Mouse (Mus musculus) layer of hippocampus, adult 2 months (tissue): ENCODE measurements around the gene Ftsj1. TPM values are rescaled to one million over a fixed set of nuclear protein-coding genes. Genes with fewer than 3 reads are reported as not detected.

ENCODE experiments used
- DNase-seq, 2 experiments: peaks; one replicate each; pipeline ENCODE4 v3.0.0; 2022; ENCODE audit warnings: low spot score in 2 of 2
- H3K27ac ChIP-seq: fragments of 200-600 bp; 2 replicates; pipeline ENCODE4 v1.8.1; 2022
- H3K4me3 ChIP-seq: fragments of 200-600 bp; 2 replicates; pipeline ENCODE4 v1.8.1; 2022; ENCODE audit warnings: mild to moderate bottlenecking
- CTCF ChIP-seq: fragments of 200-600 bp; conservative IDR thresholded peaks from 2 replicates; pipeline ENCODE4 v1.8.1; 2022; ENCODE audit warnings: antibody characterized with exemption, mild to moderate bottlenecking, moderate library complexity
- total RNA-seq, 2 experiments: library from RNA; stranded (reverse); gene quantifications; 2 replicates each; pipeline ENCODE4 v1.2.3; 2021

Ftsj1 gene
- total RNA-seq, 2 experiments from 2014 or later = 24.2 to 27.0 TPM

DNA sequence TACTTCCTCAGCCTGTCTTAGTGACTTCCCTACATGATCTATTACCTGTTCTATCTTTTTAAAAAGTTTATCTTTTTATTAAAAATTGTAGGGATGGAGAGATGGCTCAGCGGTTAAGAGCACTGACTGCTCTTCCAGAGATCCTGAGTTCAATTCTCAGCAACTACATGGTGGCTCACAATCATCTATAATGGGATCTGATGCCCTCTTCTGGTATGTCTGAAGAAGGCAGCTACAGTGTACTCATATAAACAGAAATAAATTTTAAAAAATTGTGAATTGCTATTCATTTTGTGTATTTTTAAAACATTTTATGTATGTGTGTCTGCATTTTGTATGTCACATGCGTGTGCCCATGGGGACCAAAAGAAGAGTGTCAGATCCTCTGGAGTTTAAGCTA is 4.5 kb downstream of the Ftsj1 start:
- Histone ChIP-seq H3K4me3 (no peak overlapping the region), H3K27ac (no peak overlapping the region)
- peak; percentile 72 for TF ChIP-seq CTCF
- no peak for DNase-seq

DNA sequence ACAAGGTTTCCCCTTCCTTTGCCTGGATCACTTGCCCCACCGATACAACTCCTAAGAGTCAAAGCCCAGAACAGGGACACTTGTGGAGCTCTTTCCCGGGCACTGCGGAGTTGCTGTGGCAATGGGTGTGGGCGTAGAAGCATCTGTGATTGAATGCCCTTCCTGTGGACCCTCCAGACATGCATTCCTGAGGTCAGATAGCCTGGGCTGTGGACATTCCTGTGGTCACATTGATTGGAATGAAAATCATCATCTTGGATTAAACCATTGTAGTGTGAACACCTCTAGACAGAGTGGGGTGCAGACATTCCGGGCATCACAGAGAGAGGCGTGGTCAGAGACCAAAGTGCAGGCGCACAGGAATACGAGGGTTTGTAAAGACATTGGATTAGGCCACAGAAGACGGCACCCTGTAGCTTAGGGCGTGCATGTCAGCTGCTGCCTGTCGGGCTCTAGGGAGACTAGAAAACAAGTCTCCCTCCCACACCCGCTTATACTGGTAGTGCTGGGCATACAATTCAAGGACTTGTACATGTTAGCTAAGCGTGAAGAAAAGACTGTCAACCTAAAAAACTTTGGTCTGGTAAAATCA is 13.3 kb downstream of the Ftsj1 start:
- DNase-seq = no peak
- H3K4me3 ChIP-seq = no peak overlapping the region
- no peak overlapping the region for H3K27ac ChIP-seq
- TF ChIP-seq CTCF = no peak

DNA sequence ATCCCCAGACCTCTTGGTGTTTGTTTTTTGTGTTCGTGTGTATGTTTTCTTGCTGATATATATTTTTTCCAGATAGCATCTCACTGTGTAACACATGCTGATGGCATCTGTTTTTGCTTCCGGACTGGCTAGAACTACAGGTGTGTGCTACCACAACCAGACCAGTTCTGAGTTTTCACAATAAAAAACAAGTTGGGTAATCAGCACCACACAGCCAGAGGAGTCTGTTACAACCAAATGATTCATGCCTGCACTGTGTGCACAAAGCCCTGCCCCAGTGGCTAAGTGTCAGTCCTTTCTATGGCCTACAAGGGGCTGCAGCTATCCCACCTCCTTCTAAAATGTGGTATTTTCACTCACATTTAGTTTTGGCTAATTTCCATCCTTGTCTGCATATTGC is 15.5 kb downstream of the Ftsj1 start:
- no peak for TF ChIP-seq CTCF
- DNase-seq = no peak
- no peak overlapping the region for H3K4me3 ChIP-seq
- no peak overlapping the region for H3K27ac ChIP-seq

DNA sequence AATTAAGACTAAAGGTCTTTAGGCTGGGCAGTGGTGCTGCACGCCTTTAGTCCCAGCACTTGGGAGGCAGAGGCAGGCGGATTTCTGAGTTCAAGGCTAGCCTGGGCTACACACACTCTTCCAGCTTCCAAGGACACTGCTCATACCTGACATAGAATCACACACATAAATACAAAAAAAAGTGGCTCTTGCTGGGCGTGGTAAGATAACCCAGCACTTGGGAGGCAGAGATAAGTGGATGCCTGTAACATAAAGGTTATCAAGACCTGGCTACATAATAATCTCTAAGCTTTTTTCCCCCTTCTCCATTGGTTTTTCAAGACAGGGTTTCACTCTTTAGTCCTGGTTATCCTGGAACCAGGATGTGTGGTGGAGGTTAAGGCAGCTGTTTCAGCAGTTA is 18.6 kb downstream of the Ftsj1 start:
- TF ChIP-seq CTCF = no peak
- no peak overlapping the region for H3K27ac ChIP-seq
- DNase-seq = no peak

DNA sequence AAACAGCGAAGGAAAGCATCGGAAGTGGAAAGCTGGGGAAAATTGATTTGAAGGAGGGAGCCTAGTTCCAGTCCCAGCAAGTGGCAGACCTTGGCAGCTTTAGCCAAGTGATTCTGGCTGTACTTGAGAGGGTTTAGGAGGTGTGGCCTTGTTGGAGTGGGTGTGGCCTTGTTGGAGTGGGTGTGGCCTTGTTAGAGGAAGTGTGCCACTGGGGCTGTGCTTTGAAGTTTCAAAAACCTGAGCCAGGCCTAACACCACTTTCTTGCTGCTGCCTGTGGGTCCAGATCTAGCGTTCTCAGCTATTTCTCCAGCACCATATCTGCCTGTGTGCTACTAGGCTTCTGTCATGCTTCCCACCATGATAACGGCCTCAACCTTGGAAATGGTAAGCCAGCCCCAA is 21.9 kb downstream of the Ftsj1 start:
- no peak for TF ChIP-seq CTCF
- H3K4me3 ChIP-seq = no peak overlapping the region
- no peak overlapping the region for H3K27ac ChIP-seq
- no peak for DNase-seq

More for the DNA sequence above, 18.6 kb downstream of the Ftsj1 start:
- no peak overlapping the region for H3K4me3 ChIP-seq

DNA sequence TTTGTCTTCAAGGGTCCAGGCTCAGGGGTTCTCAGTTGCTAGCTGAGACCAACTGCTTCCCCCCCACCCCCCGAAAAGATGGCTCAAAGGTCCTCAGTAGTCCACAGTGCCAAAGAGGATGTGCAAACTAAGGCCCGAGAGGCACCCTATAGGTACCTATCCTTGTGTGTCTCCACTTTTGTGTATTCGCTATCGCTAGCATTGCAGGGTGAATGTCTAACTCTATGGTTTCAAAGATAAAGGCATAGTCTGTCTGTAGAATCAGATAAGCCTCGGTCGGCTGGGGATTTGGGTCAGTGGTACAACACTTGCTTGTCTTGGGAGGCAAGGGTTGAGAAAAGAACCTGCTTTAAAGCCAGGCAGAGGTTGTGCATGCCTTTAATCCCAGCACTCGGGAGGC is 28.7 kb downstream of the Ftsj1 start:
- no peak overlapping the region for H3K4me3 ChIP-seq
- DNase-seq = no peak
- TF ChIP-seq CTCF = no peak
- H3K27ac ChIP-seq = peak overlapping the region; percentile 87

DNA sequence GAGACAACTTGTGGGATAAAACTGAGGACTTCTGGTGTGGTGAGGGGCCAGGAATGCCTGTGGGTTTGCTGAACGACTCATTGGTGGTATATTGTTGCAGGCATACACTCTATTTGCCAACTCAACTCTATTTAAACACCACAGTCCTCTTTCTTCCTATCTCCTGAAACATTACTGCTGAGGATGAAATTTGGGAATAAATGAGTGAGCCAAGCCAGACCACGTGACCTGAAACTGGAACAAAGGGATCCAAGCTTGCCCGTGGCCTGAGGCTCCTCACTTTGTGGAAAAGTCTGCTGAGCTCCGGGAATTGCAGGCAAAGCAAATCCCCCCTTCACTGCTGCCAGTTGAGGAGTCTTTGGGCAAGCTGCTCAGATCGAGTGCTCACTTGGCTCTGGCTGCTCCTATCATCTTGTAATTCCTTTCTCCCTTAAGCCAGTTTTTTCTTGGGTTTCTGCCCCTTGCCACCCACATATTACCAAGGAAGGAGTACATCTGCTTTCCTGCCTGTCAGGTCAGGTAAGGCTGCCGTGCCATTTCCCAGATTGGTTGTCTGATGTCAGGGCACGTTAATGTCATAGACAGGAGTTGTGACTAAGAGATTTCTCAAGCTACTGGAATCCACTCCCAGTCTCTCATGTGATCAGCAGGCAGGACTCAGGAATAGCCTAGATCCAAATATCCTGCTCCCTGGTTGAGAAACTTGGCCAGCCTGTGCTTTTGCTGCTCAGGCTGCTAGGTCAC is 29.4 kb downstream of the Ftsj1 start:
- H3K27ac ChIP-seq = peak overlapping the region; percentile 87
- peak in 1 of 2 experiments; percentile 10 for DNase-seq
- no peak for TF ChIP-seq CTCF
- no peak overlapping the region for H3K4me3 ChIP-seq

GRCm38 (mm10) chrX:8222296-8222677 is 29.9 kb downstream of the Ftsj1 start:
- peak; percentile 61 to 68 for DNase-seq
- H3K4me3 ChIP-seq = no peak overlapping the region
- H3K27ac ChIP-seq = peak overlapping the region; percentile 87
- no peak for TF ChIP-seq CTCF

DNA sequence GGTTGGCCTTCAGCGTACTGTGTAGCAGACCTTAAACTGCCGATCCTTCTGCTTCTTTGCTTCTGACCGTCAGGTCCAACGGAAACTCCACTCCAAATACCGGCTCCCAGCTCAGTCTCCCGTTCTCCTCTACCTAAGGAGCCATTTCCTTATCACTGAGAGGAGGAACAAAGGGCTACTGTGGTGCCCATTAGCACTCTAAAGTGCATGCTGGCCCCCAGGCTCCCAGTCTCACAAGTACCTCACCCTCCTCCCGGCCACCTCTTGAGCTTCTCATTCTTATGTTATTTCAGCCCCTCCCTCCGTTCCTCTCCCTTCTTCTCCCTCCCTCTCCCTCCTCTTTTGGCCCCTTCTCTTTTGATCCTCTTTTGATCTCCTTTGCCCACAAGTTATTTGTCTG is 32.6 kb downstream of the Ftsj1 start:
- no peak overlapping the region for H3K4me3 ChIP-seq
- no peak for TF ChIP-seq CTCF
- no peak overlapping the region for H3K27ac ChIP-seq
- no peak for DNase-seq

- H3K27ac ChIP-seq = peak overlapping the region; percentile 77
- no peak for DNase-seq
- TF ChIP-seq CTCF = no peak
These were observed 34.1 kb downstream of the Ftsj1 start for GRCm38 (mm10) chrX:8218114-8218513.

DNA sequence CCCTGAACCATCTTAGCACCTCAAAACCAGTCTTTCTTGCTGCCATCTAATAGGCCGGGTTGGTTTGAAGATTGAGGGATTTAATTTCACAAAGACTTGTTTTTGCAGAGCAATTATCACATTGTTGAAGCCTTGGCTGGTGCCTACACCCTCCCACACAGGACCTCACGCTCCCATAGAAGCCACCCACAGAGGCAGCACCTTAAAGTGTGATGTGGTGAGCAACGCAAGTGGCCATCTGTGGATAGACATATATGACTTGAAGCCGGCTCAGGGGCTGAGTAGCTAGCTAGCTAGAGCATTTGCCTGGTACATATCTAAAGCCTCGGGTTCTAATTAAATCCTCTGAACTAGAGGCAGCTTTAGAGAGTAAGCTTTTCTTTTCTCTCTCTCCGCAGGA is 34.8 kb downstream of the Ftsj1 start:
- peak overlapping the region; percentile 77 for H3K27ac ChIP-seq
- TF ChIP-seq CTCF = no peak
- no peak overlapping the region for H3K4me3 ChIP-seq
- DNase-seq = peak in 1 of 2 experiments; percentile 37

More at GRCm38 (mm10) chrX:8218114-8218513, 34.1 kb downstream of the Ftsj1 start:
- no peak overlapping the region for H3K4me3 ChIP-seq

DNA sequence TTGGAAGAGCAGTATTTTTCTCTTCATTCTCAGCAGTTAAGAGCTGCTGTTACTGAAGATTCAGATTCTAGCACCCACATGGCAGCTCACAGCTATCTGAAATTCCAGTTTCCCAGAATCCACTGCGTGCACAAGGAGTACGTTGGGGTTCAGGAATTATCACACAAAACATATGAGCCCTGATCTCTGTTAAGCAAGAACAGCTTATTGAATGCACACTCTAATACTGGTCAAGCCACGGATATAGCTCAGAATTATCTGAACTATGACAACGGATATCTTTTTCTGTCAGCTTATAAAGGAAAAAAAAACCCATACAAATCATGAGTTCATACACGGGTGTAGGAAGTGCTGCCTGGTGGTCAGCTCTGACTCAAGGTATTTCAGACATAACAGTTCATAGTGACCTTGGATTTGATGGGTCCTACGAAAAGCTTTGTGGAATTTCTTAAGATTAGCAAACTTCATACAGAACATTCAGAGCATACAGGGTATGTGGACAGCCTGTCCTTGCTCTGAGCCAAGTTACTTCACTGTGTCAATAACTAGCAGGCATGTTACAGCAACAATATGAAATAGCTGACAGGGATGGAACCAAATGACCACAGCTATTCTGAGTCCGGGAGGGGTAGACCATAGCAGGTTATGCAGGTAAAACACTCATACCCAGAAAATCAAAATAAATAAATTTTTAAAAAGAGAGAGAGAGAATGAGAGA is 40.6 kb downstream of the Ftsj1 start:
- Histone ChIP-seq H3K4me3 (no peak overlapping the region), H3K27ac (no peak overlapping the region)
- no peak for TF ChIP-seq CTCF
- DNase-seq = no peak

DNA sequence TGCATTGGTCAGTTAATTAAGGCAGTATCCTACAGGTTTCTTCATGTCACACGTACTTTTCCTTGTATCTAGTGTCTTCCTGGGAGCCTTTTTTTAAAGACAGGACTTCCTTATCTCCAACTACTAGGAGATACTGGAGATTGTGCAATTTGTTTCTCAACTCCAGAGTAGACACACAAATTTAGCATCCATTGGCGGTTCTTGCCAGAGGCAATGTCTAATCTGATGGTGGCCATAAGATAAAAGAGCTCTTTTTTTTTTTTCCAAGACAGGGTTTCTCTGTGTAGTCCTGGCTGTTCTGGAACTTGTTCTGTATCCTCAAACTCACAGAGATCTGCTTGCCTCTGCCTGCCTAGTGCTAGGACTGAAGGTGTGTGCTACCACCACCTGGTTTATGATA is 42.5 kb downstream of the Ftsj1 start:
- no peak overlapping the region for H3K4me3 ChIP-seq
- TF ChIP-seq CTCF = no peak
- DNase-seq = no peak
- no peak overlapping the region for H3K27ac ChIP-seq

DNA sequence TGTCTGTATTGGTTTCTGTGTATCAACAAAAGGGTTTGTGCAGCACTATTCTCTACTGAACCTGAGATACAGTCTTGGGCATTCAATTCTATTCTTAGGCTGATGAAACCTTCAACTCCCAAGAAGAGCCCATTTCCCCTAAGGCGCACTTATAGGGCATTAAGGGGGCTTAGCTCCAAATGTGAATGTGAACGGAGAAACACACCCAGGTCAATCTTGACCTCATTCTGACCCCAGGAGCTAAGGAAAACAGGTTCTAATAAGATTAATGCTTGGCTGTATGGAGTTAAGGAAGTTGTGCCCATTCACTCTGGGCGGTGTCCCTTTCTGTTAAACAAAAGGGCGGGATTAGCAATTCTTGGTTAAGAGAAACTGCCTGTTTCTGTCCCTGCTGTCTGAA is 45.0 kb downstream of the Ftsj1 start:
- no peak overlapping the region; the same call in 1 of the 2 replicates for H3K4me3 ChIP-seq
- no peak for DNase-seq
- TF ChIP-seq CTCF = no peak
- no peak overlapping the region; the same call in 1 of the 2 replicates for H3K27ac ChIP-seq
